Mouse (Mus musculus): ENCODE measurements around the gene Hipk4.

GRCm38 (mm10) chr7:27538797-27539196, 15.7 kb downstream of the Hipk4 start:
- TF ChIP-seq CTCF (IDR thresholded peaks at IDR 0.05; ENCODE audit: low read depth), result no peak
- TF ChIP-seq EP300 (IDR thresholded peaks at IDR 0.05; ENCODE audit: low read depth), result no peak
